Mouse (Mus musculus) gastrocnemius, postnatal 36 days (tissue): ENCODE measurements around the gene Foxr1. TPM values are rescaled to one million over a fixed set of nuclear protein-coding genes. Genes with fewer than 3 reads are reported as not detected.

Experiments used
- DNase-seq, 2 experiments: peaks; one replicate each; pipeline ENCODE4 v3.0.0; 2022
- intact Hi-C: fragments of 180-260 bp; cut with DNase I; formaldehyde crosslinking; loops from one replicate; pipeline ENCODE4 v1.15.1; 2025
- microRNA-seq, 2 experiments: library from miRNA; unstranded; fragments of <30 nt; microRNA quantifications; one replicate each; pipeline ENCODE4 v1.2.0; 2021
- total RNA-seq, 2 experiments: library from RNA; stranded (reverse); gene quantifications; 2 replicates each; pipeline ENCODE4 v1.2.3; 2021

Foxr1 gene
- total RNA-seq, 2 experiments from 2014 or later, result not detected

- intact Hi-C loops, result loop anchor here (5.0 kb wide), 3 partner anchors 52 to 262 kb away; partner anchors contain the start of gene Pdzd3
Measured at GRCm38 (mm10) chr9:44389273-44389672, 51.7 kb downstream of the Foxr1 start.

GRCm38 (mm10) chr9:44387221-44387620 lies 53.7 kb downstream of the Foxr1 start:
- intact Hi-C loops, result loop anchor here (5.0 kb wide), 3 partner anchors 50 to 260 kb away; partner anchors contain the start of gene Pdzd3
- DNase-seq, result no peak

More at GRCm38 (mm10) chr9:44389273-44389672, 51.7 kb downstream of the Foxr1 start:
- no peak for DNase-seq

GRCm38 (mm10) chr9:44384596-44384995 lies 56.3 kb downstream of the Foxr1 start:
- intact Hi-C loops, result no loop called here
- DNase-seq, result no peak

Small RNA genes within 50 kb of the gene (microRNA-seq; reads per million reads assigned to microRNA genes)
- 1.4 to 1.5 reads per million in 2 experiments for gene Mir7085

Other genes with a start within 250 kb of the Foxr1 start
- 10 to 100 TPM in 1 of 2 experiments, 1 to 10 TPM in 1; 7.8 to 10.4 TPM for gene Cbl, start 207.1 kb downstream of the Foxr1 start, total RNA-seq
- not detected for gene Ccdc153, start 200.5 kb downstream of the Foxr1 start, total RNA-seq
- 1 to 10 TPM in 1 of 2 experiments, under 1 TPM in 1; 0.44 to 1.4 TPM for gene Pdzd3, start 189.7 kb downstream of the Foxr1 start, total RNA-seq
- gene Nlrx1, start 172.5 kb downstream of the Foxr1 start, total RNA-seq, result 10 to 100 TPM; 22.4 to 22.6 TPM
- under 1 TPM; 0.48 to 0.74 TPM for gene Abcg4, start 152.5 kb downstream of the Foxr1 start, total RNA-seq
- 1 to 10 TPM; 4.9 to 6.0 TPM for gene Hinfp, start 135.5 kb downstream of the Foxr1 start, total RNA-seq
- gene C2cd2l, start 120.9 kb downstream of the Foxr1 start, total RNA-seq, result 10 to 100 TPM; 12.8 to 14.2 TPM
- 10 to 100 TPM; 11.9 to 12.7 TPM for gene Dpagt1, start 115.1 kb downstream of the Foxr1 start, total RNA-seq
- gene H2afx, start 106.4 kb downstream of the Foxr1 start, total RNA-seq, result 10 to 100 TPM in 1 of 2 experiments, 1 to 10 TPM in 1; 10.0 to 12.9 TPM
- 10 to 100 TPM; 19.7 to 21.2 TPM for gene Hmbs, start 96.9 kb downstream of the Foxr1 start, total RNA-seq
- 10 to 100 TPM; 15.4 to 16.2 TPM for gene Vps11, start 79.5 kb downstream of the Foxr1 start, total RNA-seq
- gene Hyou1, start 61.6 kb downstream of the Foxr1 start, total RNA-seq, result 10 to 100 TPM; 25.0 to 26.0 TPM
- gene Slc37a4, start 44.3 kb downstream of the Foxr1 start, total RNA-seq, result 100 to 1,000 TPM; 149 to 161 TPM
- gene Rps25, start 34.0 kb downstream of the Foxr1 start, total RNA-seq, result 100 to 1,000 TPM; 584 to 735 TPM
- gene Trappc4, start 33.5 kb downstream of the Foxr1 start, total RNA-seq, result 10 to 100 TPM; 13.2 to 16.1 TPM
- 1 to 10 TPM; 5.0 to 5.3 TPM for gene Ccdc84, start 22.6 kb downstream of the Foxr1 start, total RNA-seq
- gene Upk2, start 13.8 kb upstream of the Foxr1 start, total RNA-seq, result not detected
- 10 to 100 TPM; 25.7 to 42.5 TPM for gene Bcl9l, start 41.7 kb upstream of the Foxr1 start, total RNA-seq
- not detected for gene Cxcr5, start 120.7 kb upstream of the Foxr1 start, total RNA-seq
- 10 to 100 TPM; 57.4 to 60.7 TPM for gene Ddx6, start 163.8 kb upstream of the Foxr1 start, total RNA-seq
- not detected for gene Treh, start 232.1 kb upstream of the Foxr1 start, total RNA-seq